Mouse (Mus musculus): ENCODE measurements around the gene Orai3.

DNA sequence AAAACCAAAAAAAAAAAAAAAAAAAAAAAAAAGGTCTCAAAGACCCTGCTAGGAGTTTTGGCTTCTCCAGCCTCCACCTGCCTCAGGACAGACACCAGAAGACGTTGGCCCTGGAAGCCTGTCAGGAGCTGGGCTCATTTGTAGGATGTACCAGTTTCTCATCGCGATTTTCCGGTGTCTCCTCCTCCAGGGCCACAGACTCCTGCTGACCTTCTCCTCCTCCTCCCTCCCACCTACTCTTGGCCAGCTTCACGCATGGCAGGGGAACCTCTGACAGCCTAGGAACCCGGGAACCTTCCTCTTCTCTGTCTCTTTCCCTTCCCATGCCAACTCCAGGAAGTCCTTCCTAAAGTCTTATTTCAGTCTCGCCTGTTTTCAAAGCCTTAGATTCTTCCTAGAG, 47.4 kb downstream of the Orai3 start:
- no peak for TF ChIP-seq CTCF (IDR thresholded peaks at IDR 0.05; ENCODE audit: borderline replicate concordance, control insufficient read depth, extremely low read depth, insufficient read depth, low read length, poor library complexity)
- no peak for TF ChIP-seq POLR2A (IDR thresholded peaks at IDR 0.05; ENCODE audit: control insufficient read depth, extremely low read depth, insufficient read depth, low read length, poor library complexity)
